Mouse (Mus musculus) testis, postnatal 10 days (tissue): ENCODE results near the gene Smad3.
A peak's percentile ranks its signal among the peaks of the same experiment; 100 is the strongest.

Experiments
- DNase-seq: peaks from one replicate; pipeline ENCODE4 v3.0.0; 2021; ENCODE audit warnings: low spot score

The Smad3 gene

DNA sequence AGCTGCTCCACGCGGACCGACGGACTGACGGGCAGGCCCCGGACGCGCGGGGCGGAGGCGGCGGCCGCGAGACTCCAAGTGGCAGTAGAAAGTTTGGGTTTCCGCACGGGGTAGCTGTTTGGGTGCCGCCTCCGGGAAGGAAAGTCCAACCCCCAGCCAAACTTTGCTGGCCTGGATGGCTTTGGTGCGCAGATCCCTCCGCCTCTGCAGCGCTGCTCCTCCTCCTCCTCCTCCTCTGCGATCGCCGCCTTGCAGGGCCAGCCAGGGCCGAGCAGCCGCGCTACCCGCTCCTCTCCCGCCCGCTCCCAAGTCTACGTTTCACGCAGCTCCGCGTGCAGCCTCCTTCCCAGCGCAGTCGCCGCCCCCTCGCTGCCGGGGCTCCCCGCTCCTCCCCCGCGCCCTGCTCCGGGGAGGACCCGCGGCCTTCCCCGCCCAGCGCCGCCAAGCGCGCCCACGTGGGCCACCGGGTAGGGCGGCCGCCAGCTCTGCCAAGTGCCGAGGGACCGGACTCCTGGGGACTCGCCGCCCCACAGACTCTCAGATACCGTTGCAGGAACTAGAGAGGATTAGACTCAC lies at the start of gene Smad3:
Gene Smad3, minus strand, starts transcription at position 130 of the 576 bp plus-strand sequence.
- DNase-seq: peak; percentile 94

DNA sequence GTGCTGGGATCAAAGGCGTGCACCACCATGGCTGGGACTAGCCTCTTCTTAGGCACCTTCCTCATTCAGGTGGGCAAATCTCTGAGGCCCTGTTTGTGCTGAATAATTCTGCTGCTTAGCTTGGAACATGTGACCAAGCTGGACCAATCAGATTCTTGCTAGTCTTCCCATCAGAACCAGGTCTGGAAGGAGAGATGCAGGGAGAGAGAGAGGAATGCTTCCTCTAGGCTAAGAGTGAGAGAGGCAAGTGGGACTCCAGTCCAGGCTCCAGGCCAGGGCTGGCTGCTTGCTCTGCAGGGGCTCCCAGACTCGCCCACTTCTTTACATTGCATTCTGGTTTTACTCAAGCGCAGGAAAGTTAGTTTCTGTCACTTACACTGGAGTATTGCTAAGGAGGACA lies 47.1 kb upstream of the Smad3 start:
- DNase-seq: no peak

DNA sequence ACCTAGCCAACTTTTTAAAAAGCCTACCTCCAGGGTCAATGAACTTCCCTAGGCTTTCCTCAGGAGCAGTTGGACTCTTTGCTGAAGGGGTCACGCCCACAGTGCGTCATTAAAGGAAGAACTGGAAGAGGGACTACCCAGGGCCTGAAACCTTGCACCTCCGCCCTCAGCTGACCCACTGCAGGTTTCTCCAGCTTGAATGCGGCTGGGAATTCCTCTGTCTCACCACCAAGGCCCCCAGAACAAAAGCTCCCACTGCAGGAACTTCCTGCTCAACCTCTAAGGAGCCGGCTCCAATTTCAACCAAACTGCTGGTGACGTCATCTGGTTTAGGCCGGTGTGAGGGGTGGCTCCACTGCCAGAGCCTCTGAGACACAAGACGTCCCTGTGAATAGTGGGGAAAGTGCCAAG lies 45.4 kb upstream of the Smad3 start:
- no peak for DNase-seq

DNA sequence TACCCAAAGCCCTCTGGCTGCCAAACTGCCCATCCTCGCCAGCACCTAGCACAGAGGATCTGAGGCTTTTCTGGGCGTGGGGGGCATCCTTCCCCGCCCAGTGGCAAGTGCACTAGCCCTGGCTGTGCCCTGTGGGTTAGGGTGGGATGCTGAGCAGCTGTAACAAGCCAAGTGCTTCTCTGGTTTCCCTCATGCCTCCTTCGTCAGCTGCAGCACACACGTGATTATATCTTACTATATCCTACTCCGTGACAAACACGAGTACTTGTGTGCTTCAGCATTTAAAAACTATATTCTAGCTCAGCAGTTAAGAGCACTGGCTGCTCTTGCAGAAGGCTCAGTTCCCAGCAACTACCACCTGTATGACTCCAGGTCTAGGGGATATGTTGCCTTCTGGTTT lies 44.7 kb upstream of the Smad3 start:
- DNase-seq: no peak

DNA sequence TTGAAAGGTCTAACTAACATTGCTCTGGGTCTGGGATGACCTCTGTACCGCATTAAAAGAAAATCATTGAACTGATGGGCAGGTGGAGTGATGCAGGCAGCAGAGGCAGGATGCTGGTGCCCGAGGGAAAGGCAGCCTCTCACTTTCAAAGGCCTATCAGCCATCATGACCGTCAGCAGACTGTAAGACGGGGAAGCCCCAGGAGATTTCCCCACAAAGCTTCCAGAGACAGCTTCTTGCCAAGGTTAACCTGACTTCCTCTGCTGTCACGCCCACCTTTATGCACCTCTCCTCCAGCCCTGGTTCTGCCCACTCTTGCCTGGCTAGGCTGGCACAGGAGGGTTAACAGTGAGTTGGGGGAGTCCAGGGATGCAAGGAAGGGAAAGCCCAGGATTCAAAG lies 44.3 kb upstream of the Smad3 start:
- no peak for DNase-seq

DNA sequence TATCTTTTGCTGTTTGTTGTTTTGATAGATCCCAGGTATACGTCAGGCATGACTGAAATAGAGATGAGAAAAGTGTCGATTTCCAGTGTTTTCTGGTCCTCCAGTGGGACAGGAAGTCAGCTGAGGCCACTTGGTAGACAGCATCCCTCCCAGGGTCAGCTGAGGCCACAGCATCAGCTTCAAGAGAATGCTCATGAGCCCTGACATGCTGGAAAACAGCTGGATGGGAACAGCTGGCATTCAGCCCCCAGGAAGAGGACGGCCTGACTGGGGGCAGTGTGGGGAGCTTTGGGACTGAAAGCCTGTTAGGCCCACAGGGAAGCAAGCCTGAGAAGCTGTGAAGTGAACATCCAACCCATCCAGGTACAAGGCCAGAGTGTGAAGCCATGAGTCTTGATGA lies 38.6 kb upstream of the Smad3 start:
- DNase-seq: no peak

DNA sequence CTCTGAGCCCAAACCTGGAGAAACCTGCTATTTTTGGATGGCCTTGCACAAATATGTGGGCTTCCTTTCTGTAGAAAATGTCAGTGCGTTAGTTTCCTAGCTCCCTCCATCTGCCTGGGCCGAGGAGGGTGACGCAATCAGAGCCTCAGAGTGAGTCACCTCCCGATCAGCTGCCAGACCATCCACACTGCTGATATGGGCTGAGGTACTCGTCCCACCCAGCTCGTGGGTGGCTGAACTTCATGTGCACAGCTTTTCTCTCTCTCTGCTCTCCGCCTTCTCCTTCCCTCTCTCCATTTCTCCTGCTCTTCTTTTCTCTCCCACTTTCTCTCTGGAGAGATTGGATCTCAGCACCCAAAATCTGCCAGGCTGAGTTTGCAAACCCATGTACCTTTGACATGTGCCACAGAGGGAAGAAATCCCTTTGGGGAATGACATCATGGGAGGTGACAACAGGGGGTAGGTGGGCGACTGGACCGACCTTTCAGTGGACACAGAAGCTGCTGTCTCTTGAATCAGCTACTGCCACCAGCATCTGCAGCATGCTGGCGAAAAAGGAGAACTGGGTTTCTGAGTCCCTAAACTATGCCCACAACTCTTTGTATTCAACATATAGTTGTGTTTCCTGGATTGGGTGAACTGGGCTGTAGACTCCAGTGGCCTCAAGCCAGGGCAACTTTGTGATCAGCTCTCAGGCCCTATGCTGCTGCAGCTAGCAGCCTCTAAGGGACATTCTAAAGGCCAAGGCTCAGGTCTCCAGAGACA lies 36.1 kb upstream of the Smad3 start:
- DNase-seq: peak; percentile 64

DNA sequence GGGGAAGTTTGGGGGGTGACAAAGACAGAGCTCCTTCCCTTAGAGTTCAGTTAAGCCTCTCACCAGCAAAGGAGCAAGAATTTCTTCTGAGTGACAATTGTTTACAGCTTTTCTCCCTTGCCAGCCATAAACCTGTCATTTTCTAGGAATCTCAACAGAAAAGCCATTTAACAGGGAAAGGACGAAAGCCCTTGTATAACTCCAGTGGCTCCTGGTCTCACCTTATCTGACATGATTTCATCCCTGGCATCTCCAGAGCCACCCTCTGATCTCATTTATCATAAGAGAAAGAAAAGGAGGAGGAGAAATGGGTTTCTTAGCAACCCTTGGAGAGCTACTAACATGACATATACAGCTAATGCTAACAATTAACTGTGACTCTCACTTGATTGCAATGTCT lies 33.9 kb upstream of the Smad3 start:
- no peak for DNase-seq

DNA sequence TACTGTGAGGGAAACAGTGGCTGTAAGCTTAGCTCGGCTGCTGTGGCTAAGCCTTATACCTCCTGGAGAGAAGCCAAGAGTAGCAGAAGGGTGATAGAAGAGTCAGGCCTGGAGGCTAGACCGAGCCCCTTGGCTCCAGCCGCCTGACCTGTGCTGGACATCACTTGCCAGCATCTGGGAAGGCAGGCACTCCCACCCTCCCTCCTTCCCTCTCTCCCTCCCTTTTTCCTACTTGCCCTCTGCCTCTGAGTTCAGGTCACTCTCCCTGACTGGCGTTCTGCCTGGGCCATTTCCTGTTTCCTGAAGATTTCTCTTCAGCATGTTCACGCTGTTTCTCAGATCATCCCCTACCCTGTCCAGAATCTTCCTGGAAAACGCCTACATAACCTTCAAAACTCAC lies 33.5 kb upstream of the Smad3 start:
- peak; percentile 65 for DNase-seq

DNA sequence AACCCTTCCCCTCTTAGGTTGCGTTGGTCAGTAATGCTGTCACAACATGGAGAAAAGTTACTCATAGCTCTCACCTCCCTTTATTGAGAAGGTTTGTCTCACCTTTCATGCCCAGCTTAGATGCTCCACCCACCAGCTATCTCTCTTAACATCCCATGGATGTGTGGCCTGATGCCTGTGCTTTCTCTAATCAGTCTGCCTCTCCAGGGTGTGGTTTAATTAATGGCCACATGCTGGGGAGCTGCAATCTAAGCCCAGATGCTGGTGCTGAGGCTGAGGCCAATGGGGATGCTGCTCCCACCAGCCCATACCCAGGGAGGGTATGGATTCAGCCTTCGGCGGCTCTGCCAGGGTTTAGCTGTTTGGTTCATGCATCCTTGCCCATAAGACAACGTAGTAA lies 32.4 kb upstream of the Smad3 start:
- no peak for DNase-seq

DNA sequence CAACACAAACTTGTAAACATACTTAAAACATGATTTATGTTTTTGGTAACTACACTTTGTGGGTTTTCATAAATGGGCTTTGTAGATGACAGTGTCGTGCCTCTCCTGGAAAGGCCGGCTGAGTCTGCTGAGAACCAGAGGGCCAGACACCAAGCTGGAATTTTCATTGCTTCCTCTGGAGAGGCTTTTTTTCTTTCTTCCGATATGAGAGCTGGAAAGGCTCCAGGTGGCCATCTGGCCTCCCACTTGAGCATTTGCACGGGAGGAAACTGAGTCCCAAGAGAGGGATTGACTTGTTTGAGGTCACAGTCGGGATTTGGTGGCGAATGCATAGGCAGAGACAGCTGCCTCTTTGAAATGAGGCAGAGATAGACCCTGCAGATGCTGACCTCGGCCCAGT lies 31.6 kb upstream of the Smad3 start:
- DNase-seq: no peak

DNA sequence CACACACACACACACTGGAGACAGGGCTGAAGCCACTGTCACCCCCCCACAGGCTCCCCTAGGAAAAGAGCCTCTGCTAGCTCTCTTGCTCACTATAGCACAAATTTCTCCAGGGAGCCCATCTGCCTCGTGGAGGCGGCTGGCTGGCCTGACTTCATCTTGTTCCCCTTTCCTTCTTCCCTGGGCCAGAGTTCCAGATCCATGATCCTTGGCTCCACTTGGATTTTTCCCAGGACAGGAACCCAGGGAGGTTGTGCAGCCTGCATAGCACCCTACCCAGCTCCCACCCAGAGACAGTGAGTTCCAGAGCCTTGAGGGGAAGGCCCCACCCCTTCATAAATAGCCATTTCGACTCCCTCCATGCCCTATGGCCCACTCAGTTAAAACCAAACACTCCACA lies 29.8 kb upstream of the Smad3 start:
- DNase-seq: no peak

DNA sequence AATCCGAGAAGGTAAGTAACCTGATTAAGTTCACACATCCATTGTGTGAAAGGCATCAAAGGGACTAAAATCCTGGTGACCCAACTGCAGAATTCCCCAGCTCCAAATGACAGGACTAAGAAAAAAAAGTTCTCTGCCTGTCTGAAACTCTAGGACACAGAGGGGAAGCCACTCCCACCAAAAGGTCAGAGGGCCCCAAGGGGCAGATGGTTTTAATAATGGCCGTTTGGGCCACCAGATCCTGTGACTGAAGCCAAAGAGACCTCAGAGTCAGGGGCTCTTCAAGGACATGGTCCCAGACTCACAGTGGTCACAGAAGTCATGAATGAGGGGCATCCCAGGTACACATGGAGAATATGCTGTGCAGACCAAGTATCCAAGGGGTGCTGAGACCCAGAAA lies 29.3 kb upstream of the Smad3 start:
- DNase-seq: no peak

DNA sequence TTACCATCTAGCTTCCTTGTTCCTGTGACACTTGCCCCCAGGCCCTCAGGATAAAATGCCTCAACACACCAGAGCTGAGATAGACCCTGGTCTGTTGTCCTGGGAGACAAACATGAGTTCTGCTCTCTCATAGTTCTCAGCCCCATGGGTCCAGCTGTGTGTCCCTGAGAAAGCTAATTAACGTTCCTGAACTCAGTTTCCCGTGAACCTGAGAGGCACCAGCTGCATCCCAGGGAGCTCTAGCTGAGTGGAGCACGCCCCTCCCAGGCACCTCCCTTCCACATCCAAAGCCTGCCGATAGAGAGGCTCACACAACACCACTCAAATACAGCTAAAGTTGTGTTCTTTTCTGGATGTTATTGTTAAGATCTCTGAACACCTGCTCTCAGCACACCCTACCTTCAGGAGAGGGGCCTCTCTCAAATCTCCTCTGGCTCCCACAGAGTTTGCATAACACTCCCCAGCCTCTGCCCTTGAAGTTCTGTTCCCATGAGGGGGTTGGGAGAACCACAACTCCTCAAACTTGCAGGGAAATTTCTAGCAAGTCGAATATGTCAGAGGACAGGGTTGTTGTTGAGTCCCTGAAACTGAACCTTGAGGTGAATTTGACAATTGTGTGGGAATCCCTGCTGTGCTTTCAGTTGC lies 28.4 kb upstream of the Smad3 start:
- DNase-seq: no peak

DNA sequence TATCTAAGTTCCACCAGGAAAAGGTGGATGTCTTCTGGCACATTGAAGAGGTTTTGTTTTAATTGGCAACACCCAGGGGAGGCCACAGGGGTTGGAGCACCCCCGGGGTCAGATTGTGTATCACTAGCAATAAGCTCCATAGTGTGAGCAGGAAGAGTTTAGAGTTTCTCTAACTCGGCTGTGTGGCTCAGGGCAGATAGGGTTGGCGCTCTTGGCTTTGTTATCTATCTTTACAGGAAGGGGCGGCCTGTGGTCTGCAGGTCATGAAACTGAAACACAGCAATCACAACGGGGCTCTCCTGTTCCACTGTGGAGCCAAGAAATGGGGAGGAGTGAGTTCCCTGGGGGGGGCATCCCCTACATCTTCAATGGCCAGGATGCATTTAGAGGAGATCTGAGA lies 27.7 kb upstream of the Smad3 start:
- DNase-seq: no peak

DNA sequence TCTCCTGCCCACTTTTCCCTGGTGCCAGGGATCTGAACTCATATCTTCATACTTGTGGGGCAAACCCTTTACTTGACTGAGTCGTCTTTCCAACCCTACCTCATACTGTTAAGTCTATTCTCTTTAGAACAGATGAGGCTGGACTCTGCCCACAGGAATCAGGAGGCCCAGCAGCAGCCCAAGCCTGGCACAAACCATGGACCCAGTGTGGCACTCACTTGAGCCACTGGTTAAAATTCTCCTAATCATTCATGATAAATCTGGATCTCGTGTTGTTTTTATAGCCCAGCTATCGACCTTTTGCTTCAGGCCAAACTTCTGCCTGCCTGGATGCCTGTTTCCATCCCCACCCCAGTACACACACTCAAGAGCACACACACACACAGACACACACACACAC lies 26.8 kb upstream of the Smad3 start:
- DNase-seq: no peak

DNA sequence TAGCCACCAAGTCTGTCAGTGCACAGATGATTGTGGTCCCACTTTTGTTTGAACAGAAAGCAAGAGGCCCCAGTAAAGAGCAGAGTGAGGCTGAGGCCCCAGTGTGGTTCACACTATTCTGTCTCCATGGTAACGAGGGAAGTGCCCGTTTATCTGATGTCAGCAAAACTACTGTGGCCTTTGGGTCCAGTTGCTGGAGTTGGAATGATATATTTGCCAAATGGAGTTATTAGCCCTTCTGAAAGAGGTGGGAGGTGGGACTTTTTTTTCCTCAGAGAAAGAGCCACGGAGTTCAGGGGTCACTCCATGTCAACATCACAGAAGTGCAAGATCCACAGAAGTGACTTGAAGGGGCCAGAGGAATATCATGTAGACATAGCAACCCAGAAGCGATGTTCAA lies 24.9 kb upstream of the Smad3 start:
- no peak for DNase-seq

DNA sequence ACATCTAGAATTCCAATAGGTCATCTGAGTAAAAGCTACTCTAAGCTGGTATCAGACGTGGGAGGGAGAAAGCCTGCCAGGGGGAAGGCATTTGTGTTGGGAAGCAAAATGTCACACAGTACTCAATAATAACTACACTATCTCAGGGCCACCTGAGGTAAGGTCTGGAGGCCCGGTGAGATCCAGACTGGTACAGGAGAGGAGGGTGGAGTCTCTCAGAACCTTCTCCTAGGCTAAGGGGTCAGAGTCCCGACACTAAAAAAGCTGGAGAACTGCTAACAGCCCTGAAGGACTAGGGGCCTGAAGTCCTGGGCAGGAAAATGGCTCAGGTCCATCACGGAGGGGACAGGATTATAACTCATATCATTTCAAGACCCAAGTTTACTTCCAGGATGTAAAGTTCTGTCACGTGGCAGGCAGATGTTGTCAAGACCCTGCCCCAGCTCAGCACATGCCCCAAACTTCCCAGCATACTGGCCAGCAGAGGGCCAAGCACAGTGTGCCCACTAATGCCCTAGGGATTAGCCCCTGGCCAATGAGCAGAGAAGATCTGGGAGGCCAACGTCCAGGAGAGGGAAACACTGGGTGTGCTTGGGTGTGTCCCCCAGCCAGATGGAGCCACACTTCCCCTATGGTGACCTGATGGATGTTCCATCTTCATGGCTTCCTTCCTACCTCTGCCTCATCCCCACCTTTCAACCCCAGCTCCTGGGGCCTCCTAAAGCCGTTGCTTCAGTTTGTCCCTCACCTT lies 24.1 kb upstream of the Smad3 start:
- no peak for DNase-seq

DNA sequence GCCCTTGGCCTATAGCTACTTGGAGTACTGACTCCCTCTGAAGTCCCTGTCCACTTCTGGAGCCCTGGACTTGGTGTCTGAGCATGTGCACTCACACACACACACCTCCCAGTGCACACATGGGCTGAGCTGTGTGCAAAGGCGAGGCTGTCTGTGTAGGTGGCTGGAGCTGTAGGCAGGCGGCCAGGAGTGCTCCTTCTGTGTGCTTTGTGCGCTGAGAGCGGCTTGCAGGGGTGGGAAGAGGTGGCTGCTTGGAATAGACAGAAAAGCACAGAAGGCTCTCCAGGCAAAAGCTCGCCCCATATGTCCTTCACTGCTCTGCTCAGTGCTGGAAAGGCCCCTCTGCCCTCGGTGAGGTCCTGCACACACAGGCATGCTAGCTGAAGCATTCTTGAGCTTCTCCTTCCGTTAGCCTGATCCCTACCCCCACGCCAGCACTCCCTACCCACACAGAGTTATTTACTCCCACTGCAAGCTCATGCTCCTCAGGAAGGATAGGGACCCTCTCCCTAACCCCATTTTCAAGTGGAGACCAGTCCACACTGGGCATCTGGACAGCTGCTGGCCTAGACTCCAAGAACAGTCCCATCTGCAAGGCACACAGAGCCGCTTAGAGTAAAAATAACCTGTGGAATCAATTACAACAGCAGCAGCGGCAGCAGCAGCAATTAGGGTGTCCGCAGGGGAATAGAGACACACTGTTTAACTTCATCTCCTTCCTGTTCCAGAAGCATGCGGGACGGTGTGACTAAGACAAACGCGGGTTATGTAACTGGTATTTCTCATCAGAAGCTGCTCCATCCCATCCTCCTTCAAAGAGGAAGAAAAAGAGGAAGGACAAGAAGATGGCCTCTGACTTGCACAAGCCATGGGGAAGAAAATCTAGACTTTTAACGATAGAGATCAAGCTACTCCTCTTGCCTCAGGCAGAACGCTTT lies 22.4 kb upstream of the Smad3 start:
- peak; percentile 66 for DNase-seq

DNA sequence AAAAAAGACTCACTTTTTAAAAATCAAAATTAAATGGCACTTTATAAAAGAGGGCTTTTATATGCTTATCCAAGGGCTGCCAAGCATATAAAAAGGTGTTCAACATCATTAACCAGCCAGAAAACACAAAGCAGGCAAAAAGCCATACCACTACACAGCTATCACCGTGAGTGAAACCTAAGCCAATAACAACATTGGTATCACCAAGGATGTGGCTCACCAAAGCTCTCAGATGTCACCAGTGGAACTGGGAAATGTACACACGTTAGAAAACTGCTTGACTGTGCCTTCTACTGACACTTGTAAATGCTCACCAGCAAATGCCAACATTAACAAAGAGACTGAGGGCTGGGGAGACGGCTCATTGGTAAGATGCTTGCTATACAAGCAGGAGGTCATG lies 18.9 kb upstream of the Smad3 start:
- no peak for DNase-seq

DNA sequence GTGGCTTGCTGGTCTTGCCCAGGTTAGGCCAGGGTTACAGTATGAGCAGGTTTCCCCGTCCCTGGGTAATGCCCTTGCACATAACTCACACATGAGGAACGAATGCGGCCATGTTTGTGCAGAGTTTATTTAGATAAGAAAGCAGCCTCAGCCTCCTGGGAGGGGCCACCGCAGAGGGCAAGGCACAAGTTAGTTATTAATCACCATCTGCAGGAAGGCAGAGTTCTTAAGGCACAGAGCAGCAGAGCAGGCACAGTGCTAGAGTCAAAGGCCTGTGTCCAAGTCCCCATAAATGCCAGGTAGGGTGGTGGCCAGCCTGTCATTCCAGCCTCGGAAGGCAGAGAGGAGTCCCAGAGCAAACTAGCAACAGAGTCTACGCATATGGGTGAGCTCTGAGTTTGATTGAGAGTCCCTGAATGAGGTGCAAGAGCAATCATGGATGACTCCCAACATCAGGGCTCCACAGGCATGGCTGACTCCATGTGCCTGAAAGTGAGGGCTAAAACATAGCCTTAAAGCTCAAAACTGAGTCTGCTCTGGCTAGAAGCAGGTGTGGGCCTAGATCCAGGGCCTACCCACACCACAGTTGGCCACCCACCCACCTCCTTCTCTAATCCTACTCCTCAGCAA lies 17.2 kb upstream of the Smad3 start:
- DNase-seq: no peak
